Mouse (Mus musculus) myocyte (in vitro differentiated cells): ENCODE measurements around the gene Ddit4l. TPM values are rescaled to one million over a fixed set of nuclear protein-coding genes. Genes with fewer than 3 reads are reported as not detected.

Experiments used
- H3K27me3 ChIP-seq: one replicate; pipeline ENCODE4 v1.6.1; 2011; ENCODE audit not compliant: control insufficient read depth, insufficient read depth, insufficient read length
- H3K36me3 ChIP-seq: one replicate; pipeline ENCODE4 v1.6.1; 2011; ENCODE audit not compliant: control insufficient read depth, insufficient read depth
- H3K4me2 ChIP-seq: one replicate; pipeline ENCODE4 v1.6.1; 2011; ENCODE audit warnings: low read depth, control low read depth
- H3K4me3 ChIP-seq: one replicate; pipeline ENCODE4 v1.5.1; 2011; ENCODE audit warnings: mild to moderate bottlenecking, control low read depth, moderate library complexity
- H3K79me2 ChIP-seq: one replicate; pipeline ENCODE4 v1.6.1; 2011; ENCODE audit not compliant: control insufficient read depth, insufficient read depth
- H3ac ChIP-seq: one replicate; pipeline ENCODE4 v1.6.1; 2011; ENCODE audit not compliant: control insufficient read depth, insufficient read length
- CEBPB ChIP-seq: IDR thresholded peaks from 2 replicates; pipeline ENCODE4 v1.6.1; 2011; ENCODE audit warnings: mild to moderate bottlenecking, moderate library complexity; ENCODE audit not compliant: poor library complexity, insufficient read depth, severe bottlenecking
- E2F4 ChIP-seq: IDR thresholded peaks from one replicate; pipeline ENCODE4 v1.6.1; 2011; ENCODE audit warnings: mild to moderate bottlenecking, control low read depth, moderate library complexity; ENCODE audit not compliant: insufficient read depth
- MAX ChIP-seq: IDR thresholded peaks from one replicate; pipeline ENCODE4 v1.6.1; 2011; ENCODE audit warnings: low read depth, mild to moderate bottlenecking, control low read depth
- MYOD1 ChIP-seq, 3 experiments: IDR thresholded peaks; one replicate each; pipeline ENCODE4 v1.6.1; 2011; ENCODE audit warnings: control low read depth in 2 of 3, low read depth in 2 of 3, mild to moderate bottlenecking in 2 of 3, moderate library complexity in 1 of 3; ENCODE audit not compliant: insufficient read length in 2 of 3, control insufficient read depth in 1 of 3
- MYOG ChIP-seq, 3 experiments: IDR thresholded peaks; one replicate each; pipeline ENCODE4 v1.6.1; 2011; ENCODE audit warnings: control low read depth in 2 of 3, low read depth in 2 of 3, mild to moderate bottlenecking in 2 of 3; ENCODE audit not compliant: insufficient read length in 2 of 3, control insufficient read depth in 1 of 3, insufficient read depth in 1 of 3
- POLR2A ChIP-seq: IDR thresholded peaks from one replicate; pipeline ENCODE4 v1.6.1; 2011; ENCODE audit warnings: low read depth, mild to moderate bottlenecking, control low read depth, moderate library complexity; ENCODE audit not compliant: insufficient read length
- POLR2AphosphoS2 ChIP-seq: IDR thresholded peaks from one replicate; pipeline ENCODE4 v1.6.1; 2011; ENCODE audit warnings: low read depth, control low read depth; ENCODE audit not compliant: insufficient read length
- REST ChIP-seq: IDR thresholded peaks from one replicate; pipeline ENCODE4 v1.6.1; 2011; ENCODE audit warnings: mild to moderate bottlenecking, control low read depth, moderate library complexity; ENCODE audit not compliant: insufficient read depth, insufficient read length
- SRF ChIP-seq: IDR thresholded peaks from one replicate; pipeline ENCODE4 v1.6.1; 2011; ENCODE audit warnings: low read depth; ENCODE audit not compliant: control insufficient read depth, insufficient read length
- TCF12 ChIP-seq: IDR thresholded peaks from one replicate; pipeline ENCODE4 v1.6.1; 2011; ENCODE audit warnings: mild to moderate bottlenecking, control low read depth; ENCODE audit not compliant: poor library complexity, insufficient read depth, severe bottlenecking
- TCF3 ChIP-seq: IDR thresholded peaks from one replicate; pipeline ENCODE4 v1.6.1; 2011; ENCODE audit warnings: low read depth, control low read depth; ENCODE audit not compliant: insufficient read length
- USF1 ChIP-seq: IDR thresholded peaks from one replicate; pipeline ENCODE4 v1.6.1; 2011; ENCODE audit warnings: low read depth, mild to moderate bottlenecking, control low read depth, moderate library complexity
- polyA plus RNA-seq: library from polyadenylated mRNA; unstranded; fragments of >200 nt; fragmentation: generic; extraction: Trizol; gene quantifications from one replicate; pipeline ENCODE4 v1.2.1, GENCODE M21; 2012; ENCODE audit warnings: missing spikeins

The Ddit4l gene
- polyA plus RNA-seq, 1 experiment: 2.1 TPM

- Histone ChIP-seq H3K79me2 (no peaks in the 10 kb centered on the region), H3K4me3 (no peak overlapping the region), H3K4me2 (no peak overlapping the region), H3K27me3 (no peaks in the 10 kb centered on the region), H3K36me3 (no peaks in the 10 kb centered on the region), H3ac (no peak overlapping the region)
- TF ChIP-seq CEBPB: no peak
- TF ChIP-seq TCF3: no peak
- TF ChIP-seq SRF: no peak
- no peak for TF ChIP-seq REST
- TF ChIP-seq MYOD1 (IDR thresholded peaks at IDR 0.05; ENCODE audit: control insufficient read depth in 1 of 3, insufficient read length in 2 of 3, low read depth in 2 of 3): no peak
- TF ChIP-seq TCF12: no peak
- no peak for TF ChIP-seq POLR2AphosphoS2
- no peak for TF ChIP-seq POLR2A
- no peak for TF ChIP-seq USF1
- no peak for TF ChIP-seq MYOG (IDR thresholded peaks at IDR 0.05; ENCODE audit: control insufficient read depth in 1 of 3, insufficient read depth in 1 of 3, insufficient read length in 2 of 3, low read depth in 2 of 3)
- no peak for TF ChIP-seq MAX
Observed at GRCm38 (mm10) chr3:137608918-137609435, 12.4 kb upstream of the Ddit4l start.

- Histone ChIP-seq H3K27me3 (no peaks in the 10 kb centered on the region), H3ac (no peak overlapping the region), H3K4me3 (no peak overlapping the region), H3K79me2 (no peaks in the 10 kb centered on the region), H3K36me3 (no peaks in the 10 kb centered on the region), H3K4me2 (peak overlapping the region; percentile 53)
- no peak for TF ChIP-seq USF1
Observed at GRCm38 (mm10) chr3:137610457-137611109, 10.8 kb upstream of the Ddit4l start.

- no peaks in the 10 kb centered on the region for H3K27me3 ChIP-seq
- no peak overlapping the region for H3K4me3 ChIP-seq
- H3K79me2 ChIP-seq: no peaks in the 10 kb centered on the region
- TF ChIP-seq POLR2A: no peak
- TF ChIP-seq CEBPB: no peak
- no peak for TF ChIP-seq MYOG (IDR thresholded peaks at IDR 0.05; ENCODE audit: control insufficient read depth in 1 of 3, insufficient read depth in 1 of 3, insufficient read length in 2 of 3, low read depth in 2 of 3)
- TF ChIP-seq REST: no peak
- TF ChIP-seq POLR2AphosphoS2: no peak
- no peak for TF ChIP-seq TCF3
- no peak for TF ChIP-seq TCF12
- no peak for TF ChIP-seq E2F4
- no peak for TF ChIP-seq MYOD1 (IDR thresholded peaks at IDR 0.05; ENCODE audit: control insufficient read depth in 1 of 3, insufficient read length in 2 of 3, low read depth in 2 of 3)
- TF ChIP-seq SRF: no peak
- no peak for TF ChIP-seq MAX
- no peak for TF ChIP-seq USF1
- no peak overlapping the region for H3ac ChIP-seq
- peak overlapping the region; percentile 53 for H3K4me2 ChIP-seq
- no peaks in the 10 kb centered on the region for H3K36me3 ChIP-seq
Observed at GRCm38 (mm10) chr3:137611110-137611857, 10.1 kb upstream of the Ddit4l start.

- Histone ChIP-seq H3K4me3 (no peak overlapping the region), H3K27me3 (no peaks in the 10 kb centered on the region), H3K36me3 (no peaks in the 10 kb centered on the region), H3ac (no peak overlapping the region), H3K4me2 (no peak overlapping the region), H3K79me2 (no peaks in the 10 kb centered on the region)
- no peak for TF ChIP-seq TCF12
- TF ChIP-seq MYOG (IDR thresholded peaks at IDR 0.05; ENCODE audit: control insufficient read depth in 1 of 3, insufficient read depth in 1 of 3, insufficient read length in 2 of 3, low read depth in 2 of 3): no peak
- TF ChIP-seq CEBPB: no peak
- no peak for TF ChIP-seq USF1
- no peak for TF ChIP-seq POLR2AphosphoS2
- no peak for TF ChIP-seq TCF3
- no peak for TF ChIP-seq SRF
- no peak for TF ChIP-seq POLR2A
- no peak for TF ChIP-seq REST
- TF ChIP-seq MYOD1 (IDR thresholded peaks at IDR 0.05; ENCODE audit: control insufficient read depth in 1 of 3, insufficient read length in 2 of 3, low read depth in 2 of 3): no peak
- TF ChIP-seq MAX: no peak
- no peak for TF ChIP-seq E2F4
Observed at GRCm38 (mm10) chr3:137611981-137612380, 9.4 kb upstream of the Ddit4l start.
